Mouse (Mus musculus) pancreas, adult 10 weeks (tissue): Measurements from ENCODE around the gene Rps12-ps3. TPM values are rescaled to one million over a fixed set of nuclear protein-coding genes. Genes with fewer than 3 reads are reported as not detected.

ENCODE experiments used
- polyA plus RNA-seq: library from polyadenylated mRNA; stranded (reverse); fragments of 350-450 nt; fragmentation: Illumina TruSeq; extraction: RNeasy Lipid Tissue Mini Kit (QIAGEN cat#74804); gene quantifications from one replicate; pipeline ENCODE4 v1.2.3, GENCODE M21; 2015; ENCODE audit warnings: low read depth, low replicate concordance; ENCODE audit not compliant: insufficient read depth

Gene Rps12-ps3
- polyA plus RNA-seq = 13.2 TPM

DNA sequence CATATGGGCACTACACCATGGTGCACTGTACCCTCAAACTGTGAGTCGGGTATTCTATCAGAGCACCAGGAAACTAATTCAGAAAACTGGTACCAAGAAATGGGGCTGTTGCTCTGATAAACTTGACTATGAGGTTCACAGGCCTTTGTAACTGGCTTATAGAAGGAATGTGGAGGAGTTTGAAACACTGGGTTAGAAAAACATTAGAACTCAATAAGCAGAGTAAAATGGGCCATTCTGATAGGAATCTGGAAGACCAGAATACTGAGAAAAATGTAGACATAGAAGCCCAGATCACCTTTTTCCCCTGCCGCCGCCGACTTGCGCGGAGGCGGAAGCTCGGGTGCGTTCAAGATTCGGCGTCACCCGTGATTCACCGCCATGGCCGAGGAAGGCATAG, at the start of gene Rps12-ps3:
Rps12-ps3 (plus strand) TSS at position 301 of the 400 bp plus-strand sequence.

DNA sequence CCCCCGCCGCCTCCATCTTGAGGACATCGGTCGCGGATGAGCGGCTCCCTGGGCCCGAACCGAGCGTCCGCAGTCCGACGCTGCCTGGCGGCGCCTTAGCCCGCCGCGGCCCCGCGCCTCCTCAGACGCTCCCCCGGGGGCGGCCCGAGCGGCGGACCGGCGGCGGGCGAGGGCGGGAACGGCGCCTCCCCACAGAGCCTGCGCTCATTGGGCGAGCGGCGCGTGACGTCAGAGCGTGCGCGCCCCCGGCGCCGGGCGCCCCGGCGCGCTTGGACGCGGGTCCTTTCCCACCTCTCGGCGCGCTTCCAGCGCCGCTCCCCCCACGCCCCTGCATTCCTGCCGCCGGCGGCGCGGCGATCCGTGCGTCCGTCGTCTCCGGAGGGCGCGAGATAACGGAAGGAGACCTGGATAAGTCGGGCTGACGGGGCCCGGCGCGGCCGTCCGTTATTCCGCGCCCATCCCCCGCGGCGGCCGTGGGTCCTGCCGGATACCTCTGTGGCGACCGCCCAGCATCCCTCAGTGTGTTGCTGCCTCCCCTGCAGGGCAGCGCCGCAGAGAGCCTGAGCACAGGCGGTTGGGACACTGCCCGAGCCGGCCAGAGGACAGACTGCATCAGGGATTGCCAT, 23.7 kb downstream of the Rps12-ps3 start, which contains the start of gene Pdzd8:
Pdzd8 (minus strand) TSS at position 123 of the 626 bp plus-strand sequence.

Other genes with a start within 250 kb of the Rps12-ps3 start
- 5.7 TPM for gene Shtn1, start 246.2 kb upstream of the Rps12-ps3 start, polyA plus RNA-seq
- not detected for gene Vax1, start 152.2 kb upstream of the Rps12-ps3 start, polyA plus RNA-seq
- gene Kcnk18, start 103.1 kb upstream of the Rps12-ps3 start, polyA plus RNA-seq = not detected
- gene Slc18a2, start 61.4 kb upstream of the Rps12-ps3 start, polyA plus RNA-seq = not detected
- gene Pdzd8, start 23.5 kb downstream of the Rps12-ps3 start, polyA plus RNA-seq = 4.9 TPM
- not detected for gene Emx2, start 136.1 kb downstream of the Rps12-ps3 start, polyA plus RNA-seq